Mouse (Mus musculus) stomach, embryonic 15.5 days (tissue): ENCODE data around the gene Ddi2. TPM values are rescaled to one million over a fixed set of nuclear protein-coding genes. Genes with fewer than 3 reads are reported as not detected.

Experiments used
- ATAC-seq: fragments of 200-750 bp; cut with Nextera tagmentation; 2 replicates; pipeline ENCODE4 v1.8.0; 2017; ENCODE audit warnings: low read depth, moderate number of reproducible peaks, moderate TSS enrichment; ENCODE audit not compliant: insufficient read depth, low FRiP score
- H3K27ac ChIP-seq: fragments of 300-500 bp; sonication (generic); 2 replicates; pipeline ENCODE4 v1.5.1; 2015; ENCODE audit warnings: mild to moderate bottlenecking, inconsistent platforms
- H3K27me3 ChIP-seq: fragments of 300-500 bp; sonication (generic); replicated peaks from 2 replicates; pipeline ENCODE4 v1.6.1; 2015; ENCODE audit warnings: inconsistent platforms
- H3K36me3 ChIP-seq: fragments of 300-500 bp; sonication (generic); 2 replicates; pipeline ENCODE4 v1.6.1; 2015; ENCODE audit warnings: inconsistent platforms
- H3K4me1 ChIP-seq: fragments of 300-500 bp; sonication (generic); 2 replicates; pipeline ENCODE4 v1.6.1; 2015; ENCODE audit warnings: inconsistent platforms
- H3K4me2 ChIP-seq: fragments of 300-500 bp; sonication (generic); 2 replicates; pipeline ENCODE4 v1.6.1; 2015; ENCODE audit warnings: mild to moderate bottlenecking, inconsistent platforms
- H3K4me3 ChIP-seq: fragments of 300-500 bp; sonication (generic); replicated peaks from 2 replicates; pipeline ENCODE4 v1.5.1; 2015; ENCODE audit warnings: inconsistent platforms
- H3K9ac ChIP-seq: fragments of 300-500 bp; sonication (generic); 2 replicates; pipeline ENCODE4 v1.6.1; 2015; ENCODE audit warnings: inconsistent platforms
- H3K9me3 ChIP-seq: fragments of 300-500 bp; sonication (generic); 2 replicates; pipeline ENCODE4 v1.6.1; 2016; ENCODE audit warnings: inconsistent platforms
- WGBS: fragments of 180-500 bp; shearing (Covaris S2); methylation state at CpG from one replicate; pipeline ENCODE4 v1.1.7; 2015; 5-methylcytosine and 5-hydroxymethylcytosine counted together
- polyA plus RNA-seq: library from polyadenylated mRNA; unstranded; fragments of >200 nt; fragmentation: Nextera tagmentation; extraction: Ambion mirVana; gene quantifications from 2 replicates; pipeline ENCODE4 v1.2.1, GENCODE M21; 2015

The Ddi2 gene
- polyA plus RNA-seq, 1 experiment from 2014 or later = 23.2 TPM

DNA sequence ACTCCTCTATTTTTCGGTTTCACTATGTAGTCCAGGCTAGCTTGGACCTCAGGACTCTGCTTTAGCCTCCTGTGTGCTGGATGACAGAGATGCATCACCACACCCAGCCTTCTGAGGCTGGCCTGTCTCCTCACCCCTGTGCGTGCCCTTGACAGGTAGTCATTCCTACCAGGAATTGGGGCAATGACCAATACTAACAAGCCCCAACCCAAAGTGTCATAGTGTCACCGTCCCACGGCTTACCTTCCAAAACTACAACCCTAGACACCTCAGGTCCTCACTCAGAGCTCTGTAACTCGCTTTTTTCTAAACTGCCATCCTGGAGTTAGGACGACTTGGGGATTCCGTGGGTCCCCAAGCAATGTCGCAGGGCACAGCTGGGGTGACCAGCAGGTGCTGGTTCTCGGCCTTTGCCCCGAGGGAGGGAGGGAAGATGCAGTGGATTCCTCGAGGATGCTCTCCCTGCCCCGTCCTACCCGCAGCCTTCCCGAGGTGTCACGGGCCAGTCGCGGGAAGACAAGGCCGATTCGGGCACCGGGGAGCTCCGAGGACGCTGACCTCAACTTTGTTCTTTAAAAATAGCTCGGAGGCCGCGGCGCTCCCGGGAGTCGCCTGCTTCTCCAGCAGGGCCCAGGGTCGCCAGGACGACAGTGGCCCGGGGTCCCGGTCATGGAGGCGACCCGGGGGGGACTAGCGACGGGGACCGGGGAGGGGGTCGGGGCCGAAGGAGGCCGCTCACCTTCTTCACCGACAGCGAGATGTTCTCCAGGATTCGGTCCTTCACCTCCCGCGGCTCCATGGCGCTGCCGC lies 59.9 kb downstream of the Ddi2 start:
- H3K4me3 ChIP-seq = peak overlapping the region; percentile 85
- peak; percentile 16; the same call in 1 of the 2 replicates for ATAC-seq
- peaks cover 16% of the 10 kb centered on the region; the same call in 1 of the 2 replicates for H3K4me1 ChIP-seq
- peak overlapping the region; percentile 59 for H3K27ac ChIP-seq
- WGBS = 3% methylated on average over 44 of the region's 47 CpGs
- no peaks in the 10 kb centered on the region for H3K36me3 ChIP-seq
- H3K27me3 ChIP-seq = no peaks in the 10 kb centered on the region
- peak overlapping the region; percentile 92 for H3K9ac ChIP-seq
- no peaks in the 10 kb centered on the region for H3K9me3 ChIP-seq
- H3K4me2 ChIP-seq = peak overlapping the region; percentile 89

DNA sequence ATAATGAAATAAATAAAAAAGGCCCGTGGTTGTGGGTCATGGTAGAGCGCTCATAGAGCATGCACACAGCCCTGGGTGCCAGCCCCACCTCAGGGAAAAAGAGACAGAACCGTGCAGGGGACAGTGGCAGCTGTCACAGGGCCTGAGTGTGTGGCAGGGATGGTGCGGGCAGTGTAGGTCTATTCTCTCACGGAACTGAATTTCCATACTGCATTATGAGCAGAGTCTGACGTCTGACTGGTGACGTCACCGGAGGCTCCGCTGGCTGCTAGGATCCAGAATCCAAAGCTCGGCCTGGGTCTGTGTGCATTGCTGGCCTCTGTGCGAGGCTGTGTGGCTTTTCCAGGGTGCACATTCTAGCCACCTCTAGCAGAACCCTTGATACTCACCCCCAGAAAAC lies 62.3 kb downstream of the Ddi2 start:
- Histone ChIP-seq H3K36me3 (peaks cover 3% of the 10 kb centered on the region; the same call in 1 of the 2 replicates), H3K4me1 (peaks cover 16% of the 10 kb centered on the region; the same call in 1 of the 2 replicates), H3K27ac (no peak overlapping the region), H3K9ac (no peak overlapping the region), H3K9me3 (no peaks in the 10 kb centered on the region), H3K27me3 (no peaks in the 10 kb centered on the region), H3K4me2 (no peak overlapping the region), H3K4me3 (no peak overlapping the region)
- ATAC-seq = no peak
- WGBS = 94% methylated on average over 11 of the region's 11 CpGs

DNA sequence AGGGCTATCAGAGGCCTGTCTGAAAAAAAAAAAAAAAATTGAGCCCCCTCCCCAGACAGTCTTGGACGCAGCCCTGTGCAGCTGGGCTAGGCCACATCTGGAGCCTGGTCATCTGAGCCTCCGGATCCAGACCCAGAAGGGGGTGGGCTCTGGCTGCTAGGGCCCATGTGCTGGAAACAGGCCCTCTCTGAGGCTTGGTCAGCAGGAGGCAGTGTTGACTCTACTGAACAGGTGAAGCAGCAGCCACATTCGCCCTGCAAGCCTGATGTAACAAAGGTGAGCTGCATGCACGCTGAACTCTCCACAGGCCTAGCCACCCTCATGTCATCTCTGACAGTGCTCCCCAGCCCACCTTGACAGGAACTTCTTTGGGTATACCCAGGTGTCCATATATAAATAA lies 63.5 kb downstream of the Ddi2 start:
- H3K9me3 ChIP-seq = no peaks in the 10 kb centered on the region
- WGBS = 67% methylated on average over 4 of the region's 4 CpGs
- H3K9ac ChIP-seq = no peak overlapping the region
- no peaks in the 10 kb centered on the region for H3K27me3 ChIP-seq
- peaks cover 3% of the 10 kb centered on the region; the same call in 1 of the 2 replicates for H3K36me3 ChIP-seq
- H3K4me2 ChIP-seq = no peak overlapping the region
- H3K4me1 ChIP-seq = peaks cover 11% of the 10 kb centered on the region; the same call in 1 of the 2 replicates
- ATAC-seq = no peak
- no peak overlapping the region for H3K27ac ChIP-seq
- no peak overlapping the region for H3K4me3 ChIP-seq

DNA sequence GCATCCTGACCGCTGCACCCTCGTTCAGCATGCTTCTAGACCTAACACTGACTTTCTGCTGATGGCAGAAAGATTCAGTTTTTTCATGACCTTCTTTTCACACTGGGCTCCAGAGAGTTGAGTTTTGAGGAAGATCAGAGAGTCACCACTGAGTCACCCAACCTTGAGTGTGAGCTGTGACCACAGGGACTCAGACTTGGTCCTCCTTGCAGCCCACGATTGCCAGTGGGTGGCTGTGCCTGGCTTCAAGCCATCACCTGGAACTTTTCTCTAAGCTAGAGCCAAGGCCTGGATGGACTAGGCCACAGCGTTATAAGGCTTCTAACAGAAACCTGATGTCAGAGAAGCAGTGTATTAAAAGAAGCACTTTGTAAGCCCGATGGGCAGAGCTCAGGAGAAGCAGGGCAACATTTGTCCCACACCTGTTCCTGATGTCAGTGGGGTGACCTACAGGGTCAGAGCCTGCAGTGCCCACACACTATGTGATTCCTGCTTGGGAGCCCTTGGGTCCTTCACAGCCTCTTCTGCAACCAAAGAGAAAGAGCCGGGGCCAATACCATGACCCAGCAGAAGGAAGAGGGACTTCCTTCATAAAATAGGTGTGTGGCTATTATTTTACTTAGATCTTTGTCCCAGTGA lies 64.3 kb downstream of the Ddi2 start:
- Histone ChIP-seq H3K4me3 (no peak overlapping the region), H3K9ac (no peak overlapping the region), H3K9me3 (no peaks in the 10 kb centered on the region), H3K27me3 (no peaks in the 10 kb centered on the region), H3K36me3 (peaks cover 3% of the 10 kb centered on the region; the same call in 1 of the 2 replicates), H3K27ac (no peak overlapping the region), H3K4me2 (no peak overlapping the region), H3K4me1 (peaks cover 7% of the 10 kb centered on the region; the same call in 1 of the 2 replicates)
- WGBS = 93% methylated on average over 6 of the region's 6 CpGs
- ATAC-seq = no peak

DNA sequence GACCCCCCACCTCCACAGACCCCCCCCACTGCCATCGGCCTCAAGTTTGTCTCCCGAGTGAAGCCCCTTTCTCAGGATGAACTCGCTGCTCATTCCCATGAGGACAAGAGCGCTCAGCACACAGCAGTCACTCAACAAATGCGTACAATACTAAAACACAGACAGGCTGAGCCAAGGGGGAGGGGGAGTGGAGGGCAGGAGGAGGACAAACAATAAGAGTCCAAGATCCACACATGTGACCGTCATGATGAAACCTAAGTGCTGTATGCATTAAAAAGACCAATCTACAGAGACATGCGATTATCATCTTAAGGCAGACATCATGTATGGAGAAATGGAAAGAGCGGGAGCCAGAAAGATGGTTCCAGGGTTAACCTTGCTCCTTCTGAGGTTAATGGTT lies 66.3 kb downstream of the Ddi2 start:
- H3K27me3 ChIP-seq = no peaks in the 10 kb centered on the region
- H3K9ac ChIP-seq = no peak overlapping the region
- ATAC-seq = no peak
- no peak overlapping the region for H3K4me2 ChIP-seq
- WGBS = 87% methylated on average over 8 of the region's 8 CpGs
- no peak overlapping the region for H3K4me3 ChIP-seq
- no peak overlapping the region for H3K27ac ChIP-seq
- no peaks in the 10 kb centered on the region for H3K9me3 ChIP-seq
- H3K4me1 ChIP-seq = no peaks in the 10 kb centered on the region
- H3K36me3 ChIP-seq = peaks cover 3% of the 10 kb centered on the region; the same call in 1 of the 2 replicates

DNA sequence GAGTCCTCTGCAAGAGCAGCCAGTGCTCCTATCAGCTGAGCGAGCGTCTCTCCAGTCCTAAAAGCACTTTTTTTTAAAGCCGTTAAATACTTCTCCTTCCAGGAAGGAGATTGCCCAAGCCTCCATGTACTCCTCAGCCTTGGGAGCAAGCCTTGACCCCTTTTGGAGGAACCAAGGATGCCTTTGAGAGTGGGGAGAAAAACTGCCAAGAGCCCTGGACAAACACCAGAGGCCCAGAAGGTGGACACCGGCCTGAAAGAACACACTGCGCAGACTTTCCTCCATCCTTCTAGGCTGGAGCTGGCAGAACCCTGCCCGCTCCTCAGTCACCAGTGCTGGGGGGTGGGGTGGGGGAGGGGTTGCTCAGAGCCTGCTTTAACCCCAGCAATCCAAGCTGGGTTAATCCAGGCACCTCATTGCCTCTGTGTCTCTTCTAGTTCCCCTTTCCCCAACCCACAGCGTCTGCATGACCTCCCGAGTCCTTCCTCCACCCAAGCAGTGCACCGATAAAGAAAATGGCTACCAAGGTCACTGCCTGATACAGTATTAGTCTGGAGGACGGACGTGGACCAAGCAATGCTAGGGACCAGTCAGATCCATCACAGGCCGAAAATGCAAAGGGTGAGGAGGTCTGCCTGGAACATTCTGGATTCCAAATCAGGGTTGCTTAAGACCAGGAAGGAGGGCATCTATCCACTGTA lies 67.2 kb downstream of the Ddi2 start:
- ATAC-seq = no peak
- Histone ChIP-seq H3K9ac (no peak overlapping the region), H3K36me3 (peaks cover 3% of the 10 kb centered on the region; the same call in 1 of the 2 replicates), H3K4me1 (no peaks in the 10 kb centered on the region), H3K4me2 (no peak overlapping the region), H3K27me3 (no peaks in the 10 kb centered on the region), H3K9me3 (no peaks in the 10 kb centered on the region), H3K4me3 (no peak overlapping the region), H3K27ac (no peak overlapping the region)
- 81% methylated on average over 12 of the region's 12 CpGs for WGBS

DNA sequence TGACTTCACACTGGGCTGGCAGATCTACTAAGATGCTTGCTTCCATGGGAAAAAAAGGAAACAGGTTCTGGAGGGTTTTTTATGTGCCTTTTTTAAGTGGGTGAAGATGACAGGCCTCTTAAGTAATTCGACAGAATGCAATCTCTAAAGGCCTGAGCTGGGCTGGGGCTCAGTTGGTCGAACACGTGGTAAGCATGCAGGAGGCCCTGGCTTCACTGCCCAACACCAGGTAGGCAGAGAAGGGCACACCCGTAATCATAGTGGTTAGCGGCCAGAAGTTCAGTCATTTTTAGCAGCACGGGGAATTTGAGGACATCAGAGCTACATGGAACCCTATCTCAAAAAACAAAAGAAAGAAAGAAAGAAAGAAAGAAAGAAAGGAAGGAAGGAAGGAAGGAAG lies 68.7 kb downstream of the Ddi2 start:
- no peak for ATAC-seq
- WGBS = 92% methylated on average over 6 of the region's 6 CpGs

DNA sequence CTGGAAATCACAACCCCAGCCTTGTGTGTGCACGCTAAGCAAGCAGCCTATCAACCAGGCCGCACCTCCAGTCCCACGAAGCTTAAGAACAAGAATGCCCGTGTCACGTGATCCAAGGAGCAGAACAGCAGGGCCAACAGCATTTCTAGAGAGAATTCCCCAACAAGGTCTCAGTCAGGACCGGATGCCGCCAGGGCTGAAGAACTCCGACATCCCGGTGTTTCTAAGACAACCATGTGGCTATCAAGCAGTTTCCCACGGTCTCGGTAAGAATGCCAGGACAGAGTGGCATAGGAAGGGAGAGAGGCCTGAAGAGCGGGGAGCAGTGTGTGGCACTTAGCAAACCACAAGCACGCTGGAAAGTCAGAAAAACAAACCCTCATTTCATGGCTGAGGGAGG lies 69.4 kb downstream of the Ddi2 start:
- ATAC-seq = no peak
- Histone ChIP-seq H3K4me3 (no peak overlapping the region), H3K9me3 (no peaks in the 10 kb centered on the region), H3K9ac (no peak overlapping the region), H3K27me3 (no peaks in the 10 kb centered on the region), H3K27ac (no peak overlapping the region), H3K4me2 (no peak overlapping the region), H3K4me1 (no peaks in the 10 kb centered on the region), H3K36me3 (peaks cover 3% of the 10 kb centered on the region; the same call in 1 of the 2 replicates)
- WGBS = 87% methylated on average over 13 of the region's 13 CpGs

More for the DNA sequence above, 68.7 kb downstream of the Ddi2 start:
- Histone ChIP-seq H3K9ac (no peak overlapping the region), H3K4me1 (no peaks in the 10 kb centered on the region), H3K4me3 (no peak overlapping the region), H3K4me2 (no peak overlapping the region), H3K9me3 (no peaks in the 10 kb centered on the region), H3K27ac (no peak overlapping the region), H3K27me3 (no peaks in the 10 kb centered on the region), H3K36me3 (peaks cover 3% of the 10 kb centered on the region; the same call in 1 of the 2 replicates)

DNA sequence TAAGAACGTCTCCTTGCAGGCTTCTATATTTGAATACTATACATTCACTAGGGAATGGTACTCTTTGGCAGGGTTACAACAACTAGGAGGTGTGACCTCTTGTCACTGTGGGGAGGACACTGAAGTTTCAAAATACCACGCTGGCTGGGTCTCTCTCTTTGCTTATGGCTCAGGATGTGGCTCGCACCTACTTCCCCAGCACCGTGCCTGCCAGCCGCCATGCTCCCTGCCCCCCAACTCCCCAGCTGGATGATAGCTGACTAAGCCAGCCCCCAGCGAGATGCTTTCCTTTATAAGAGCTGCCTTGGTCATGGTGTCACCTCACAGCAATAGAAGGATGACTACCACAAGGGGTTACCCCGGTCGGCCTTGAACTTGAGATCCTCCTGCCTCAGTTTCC lies 70.2 kb downstream of the Ddi2 start:
- WGBS = 87% methylated on average over 8 of the region's 8 CpGs
- Histone ChIP-seq H3K9me3 (no peaks in the 10 kb centered on the region), H3K4me1 (no peaks in the 10 kb centered on the region)

DNA sequence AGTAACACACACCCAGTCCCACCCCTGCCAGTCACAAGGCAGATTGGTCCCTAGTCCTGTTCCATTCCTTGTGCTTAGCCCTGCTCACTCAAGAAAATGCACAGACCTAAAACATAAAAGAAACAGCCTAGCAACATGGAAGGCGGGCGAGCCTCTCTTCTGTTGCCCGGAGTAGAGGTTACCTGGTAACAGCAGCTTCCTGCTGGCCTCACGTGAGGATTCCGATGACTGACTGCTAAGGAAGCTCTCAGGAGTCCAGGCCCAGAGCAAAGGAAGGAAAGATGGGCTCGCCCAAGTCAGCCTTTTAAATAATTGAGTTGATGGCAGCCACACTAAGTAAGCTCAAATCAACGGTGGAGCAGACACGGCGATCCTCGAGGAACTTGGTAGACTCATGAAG lies 71.3 kb downstream of the Ddi2 start:
- 91% methylated on average over 10 of the region's 10 CpGs for WGBS
- H3K27me3 ChIP-seq = no peaks in the 10 kb centered on the region
- no peak overlapping the region for H3K4me2 ChIP-seq
- no peak for ATAC-seq
- no peaks in the 10 kb centered on the region; the same call in 1 of the 2 replicates for H3K36me3 ChIP-seq
- H3K4me3 ChIP-seq = no peak overlapping the region
- H3K4me1 ChIP-seq = no peaks in the 10 kb centered on the region
- H3K27ac ChIP-seq = no peak overlapping the region
- H3K9me3 ChIP-seq = no peaks in the 10 kb centered on the region
- no peak overlapping the region for H3K9ac ChIP-seq

More for the DNA sequence above, 70.2 kb downstream of the Ddi2 start:
- no peak for ATAC-seq
- Histone ChIP-seq H3K4me3 (no peak overlapping the region), H3K4me2 (no peak overlapping the region), H3K36me3 (peaks cover 3% of the 10 kb centered on the region; the same call in 1 of the 2 replicates), H3K9ac (no peak overlapping the region), H3K27me3 (no peaks in the 10 kb centered on the region), H3K27ac (no peak overlapping the region)

DNA sequence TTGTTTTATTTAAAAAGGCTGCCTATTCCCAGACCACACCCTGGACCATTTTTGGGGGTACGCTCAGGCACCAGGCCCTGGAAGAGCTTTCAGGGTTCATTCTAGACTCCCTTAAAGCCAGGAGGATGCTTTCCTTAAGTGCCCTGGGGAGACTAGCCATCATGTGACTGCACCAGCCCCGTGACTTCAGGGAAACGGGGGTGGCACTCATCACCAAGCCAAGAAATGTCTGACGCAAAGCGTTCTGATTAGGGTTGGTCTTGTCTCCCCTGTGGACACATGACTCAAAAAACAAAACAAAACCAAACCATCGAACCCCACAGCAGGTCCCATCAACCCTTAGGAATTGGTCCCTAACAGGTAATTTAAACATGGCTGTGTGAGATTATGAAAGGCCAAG lies 71.9 kb downstream of the Ddi2 start:
- Histone ChIP-seq H3K4me1 (no peaks in the 10 kb centered on the region), H3K9ac (no peak overlapping the region), H3K27me3 (no peaks in the 10 kb centered on the region), H3K9me3 (no peaks in the 10 kb centered on the region), H3K27ac (no peak overlapping the region), H3K4me3 (no peak overlapping the region), H3K36me3 (no peaks in the 10 kb centered on the region; the same call in 1 of the 2 replicates), H3K4me2 (no peak overlapping the region)
- ATAC-seq = no peak
- 88% methylated on average over 6 of the region's 6 CpGs for WGBS
